Mouse (Mus musculus) 416B (cell line): ENCODE data around the gene Sst.
A peak's percentile ranks its signal among the peaks of the same experiment; 100 is the strongest.

Source experiments
- DNase-seq: peaks from one replicate; pipeline ENCODE4 v3.0.0; 2011; ENCODE audit warnings: low read depth

Gene Sst

GRCm38 (mm10) chr16:23885098-23885497, 5.7 kb downstream of the Sst start:
- DNase-seq, result no peak

DNA sequence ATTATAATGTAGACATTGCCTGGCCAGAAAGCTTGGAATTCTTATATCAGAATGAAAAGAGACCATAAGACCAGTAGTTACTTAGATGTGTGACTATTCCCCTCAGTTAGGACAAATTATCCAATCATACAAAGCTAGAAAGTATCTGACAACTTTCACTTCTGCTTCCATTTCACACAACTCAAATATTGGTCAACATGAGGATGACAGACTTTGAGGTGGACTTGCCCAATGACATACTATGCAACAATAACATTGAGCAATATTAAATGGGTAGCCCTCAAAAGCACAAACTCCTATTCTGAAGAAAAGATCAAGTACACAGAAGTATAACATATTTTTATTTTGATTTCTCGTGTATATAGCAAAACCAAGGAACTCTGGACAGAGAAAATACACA, 35.5 kb downstream of the Sst start:
- peak; percentile 22 for DNase-seq

- DNase-seq, result no peak
These were observed 41.0 kb downstream of the Sst start for GRCm38 (mm10) chr16:23849720-23850119.

GRCm38 (mm10) chr16:23849176-23849575, 41.6 kb downstream of the Sst start:
- DNase-seq, result no peak

- DNase-seq, result peak; percentile 33
These were observed 46.1 kb downstream of the Sst start for GRCm38 (mm10) chr16:23844622-23845021.

DNA sequence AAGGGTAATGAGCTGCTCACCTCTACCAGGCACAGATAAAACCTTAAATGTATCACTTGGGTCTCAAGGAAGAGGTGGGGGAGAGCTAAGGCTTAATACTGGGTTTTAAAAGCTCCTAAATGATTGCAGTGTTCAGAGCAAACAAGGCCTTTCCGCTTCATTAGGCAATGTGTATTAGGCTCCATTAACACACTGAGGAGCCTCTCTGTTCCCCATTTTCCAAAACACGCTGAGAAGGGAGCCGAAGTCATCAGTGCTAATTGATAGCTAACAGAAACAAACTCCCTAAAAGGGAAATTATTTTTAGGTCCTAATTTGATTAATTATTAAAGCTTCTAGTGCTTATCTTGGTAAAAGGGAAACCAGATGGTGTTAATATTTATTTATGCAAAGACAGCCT, 48.1 kb downstream of the Sst start:
- DNase-seq, result no peak
